Mouse (Mus musculus) ovary, postnatal 14 days (tissue): ENCODE data around the gene Grhpr.
"Not testable (repeated sequence)": the region's sequence is repeated elsewhere in the genome, so short reads cannot be mapped to it uniquely, and the experiment has no call there.

ENCODE experiments used
- DNase-seq: peaks from one replicate; pipeline ENCODE4 v3.0.0; 2022; ENCODE audit warnings: low spot score

Gene Grhpr

GRCm38 (mm10) chr4:44981280-44981973 is at the start of gene Grhpr:
Grhpr (plus strand) TSS chr4:44981395.
- peak; percentile 74 for DNase-seq

GRCm38 (mm10) chr4:44931732-44932131 is 49.5 kb upstream of the Grhpr start:
- no peak for DNase-seq

- DNase-seq = no peak
These were observed 42.5 kb upstream of the Grhpr start for GRCm38 (mm10) chr4:44938359-44939340.

- no peak for DNase-seq
These were observed 41.5 kb upstream of the Grhpr start for GRCm38 (mm10) chr4:44939576-44940249.

GRCm38 (mm10) chr4:44940286-44940685 is 40.9 kb upstream of the Grhpr start:
- no peak for DNase-seq

- no peak for DNase-seq
These were observed 39.0 kb upstream of the Grhpr start for GRCm38 (mm10) chr4:44942237-44942636.

GRCm38 (mm10) chr4:44943480-44943879 is 37.7 kb upstream of the Grhpr start:
- no peak for DNase-seq

GRCm38 (mm10) chr4:44944426-44945075 is 36.6 kb upstream of the Grhpr start:
- no peak for DNase-seq

- DNase-seq = not testable (repeated sequence)
These were observed 35.1 kb upstream of the Grhpr start for GRCm38 (mm10) chr4:44946126-44946525.

- no peak for DNase-seq
These were observed 33.7 kb upstream of the Grhpr start for GRCm38 (mm10) chr4:44947464-44947863.

- DNase-seq = no peak
These were observed 32.9 kb upstream of the Grhpr start for GRCm38 (mm10) chr4:44948314-44948713.

- no peak for DNase-seq
These were observed 28.2 kb upstream of the Grhpr start for GRCm38 (mm10) chr4:44953041-44953440.

- DNase-seq = no peak
These were observed 22.4 kb upstream of the Grhpr start for GRCm38 (mm10) chr4:44958776-44959175.

- DNase-seq = no peak
These were observed 22.0 kb upstream of the Grhpr start for GRCm38 (mm10) chr4:44959220-44959619.

GRCm38 (mm10) chr4:44963156-44963555 is 18.0 kb upstream of the Grhpr start:
- no peak for DNase-seq

GRCm38 (mm10) chr4:44965175-44965574 is 16.0 kb upstream of the Grhpr start:
- no peak for DNase-seq

GRCm38 (mm10) chr4:44965736-44966135 is 15.5 kb upstream of the Grhpr start:
- DNase-seq = no peak

- DNase-seq = no peak
These were observed 13.8 kb upstream of the Grhpr start for GRCm38 (mm10) chr4:44967402-44967801.

GRCm38 (mm10) chr4:44970056-44970455 is 11.1 kb upstream of the Grhpr start:
- no peak for DNase-seq

GRCm38 (mm10) chr4:44970612-44971110 is 10.5 kb upstream of the Grhpr start:
- no peak for DNase-seq

GRCm38 (mm10) chr4:44973450-44973849 is 7.7 kb upstream of the Grhpr start:
- peak; percentile 84 for DNase-seq

GRCm38 (mm10) chr4:44973871-44974270 is 7.3 kb upstream of the Grhpr start:
- DNase-seq = no peak
